Mouse (Mus musculus): ENCODE measurements around the gene Armc10. TPM values are rescaled to one million over a fixed set of nuclear protein-coding genes. Genes with fewer than 3 reads are reported as not detected.

Armc10 gene
- polyA plus RNA-seq, 1 experiment from 2014 or later = 58.4 TPM

DNA sequence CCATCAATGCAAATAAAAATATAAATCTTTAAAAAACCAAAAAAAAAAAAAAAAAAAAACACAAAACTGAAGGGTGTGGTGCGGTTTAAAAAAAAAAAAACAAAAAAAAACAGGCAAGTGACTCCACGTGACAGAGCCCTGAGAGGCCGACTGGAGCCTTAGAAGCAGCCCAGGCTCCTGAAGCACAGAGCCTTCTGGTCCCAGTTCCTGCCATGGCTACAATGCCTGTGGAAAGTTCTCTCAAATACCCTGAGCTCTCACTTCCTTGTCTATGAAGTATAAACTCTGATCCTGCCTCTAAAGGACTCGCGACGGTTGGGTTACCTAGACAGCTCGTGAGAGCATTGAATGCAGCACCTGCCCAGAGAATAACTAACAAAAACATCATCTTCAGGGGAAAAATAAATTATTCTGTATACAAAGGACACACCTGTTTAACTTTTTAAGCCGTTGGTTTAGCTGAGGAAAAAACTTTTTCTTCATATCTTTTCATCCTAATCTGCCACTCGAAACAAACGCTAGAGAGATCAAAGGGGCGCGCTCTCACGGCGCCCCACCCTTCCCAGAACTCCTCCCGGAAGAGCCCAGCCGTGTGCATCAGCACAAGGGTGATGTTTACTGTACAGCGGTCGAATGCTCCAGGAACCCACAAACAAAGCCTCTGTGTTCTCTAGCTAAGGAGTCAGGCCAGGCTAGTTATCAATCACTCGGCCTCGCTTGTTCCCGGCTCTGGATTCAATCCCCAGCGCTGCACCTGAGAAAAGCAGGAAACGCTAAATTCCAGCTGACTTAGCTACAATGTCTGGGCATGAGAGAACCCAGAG, 27.4 kb downstream of the Armc10 start:
- Histone ChIP-seq H3K4me2 (replicated peaks) (peak overlapping the region; percentile 21; the same call in 1 of the 2 replicates), H3K9me3 (no peaks in the 10 kb centered on the region), H3K4me1 (no peaks in the 10 kb centered on the region), H3K4me3 (no peak overlapping the region), H3K9ac (no peak overlapping the region), H3K36me3 (peaks cover 15% of the 10 kb centered on the region), H3K27ac (0 out of 2 replicates have a peak overlapping the region, but pooled peaks have one; percentile 3), H3K27me3 (no peaks in the 10 kb centered on the region)
- 36% methylated on average over 23 of the region's 23 CpGs for WGBS
- no peak for ATAC-seq (ENCODE audit: insufficient number of reproducible peaks, insufficient read depth, low FRiP score, low TSS enrichment)

DNA sequence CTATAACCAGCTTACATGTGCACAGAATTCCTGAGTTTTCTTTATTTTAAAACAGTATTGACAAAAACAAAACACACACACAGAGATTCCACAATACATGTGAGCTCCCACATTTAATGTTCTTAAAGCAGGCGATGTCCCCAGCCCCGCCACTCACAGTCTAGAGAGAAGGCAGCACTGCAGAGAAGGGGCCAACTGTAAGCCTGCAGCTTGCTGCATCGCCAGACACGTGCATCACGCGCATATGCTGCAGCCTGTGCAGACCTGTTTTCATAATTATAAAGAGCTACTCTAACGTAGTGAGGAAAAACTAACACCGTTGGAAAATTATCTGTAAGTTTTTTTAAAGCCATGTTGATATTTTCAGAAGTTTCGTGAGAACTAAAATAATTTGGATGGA, 28.1 kb downstream of the Armc10 start:
- Histone ChIP-seq H3K4me3 (no peak overlapping the region), H3K27ac (no peak overlapping the region)
- 82% methylated on average over 9 of the region's 9 CpGs for WGBS

DNA sequence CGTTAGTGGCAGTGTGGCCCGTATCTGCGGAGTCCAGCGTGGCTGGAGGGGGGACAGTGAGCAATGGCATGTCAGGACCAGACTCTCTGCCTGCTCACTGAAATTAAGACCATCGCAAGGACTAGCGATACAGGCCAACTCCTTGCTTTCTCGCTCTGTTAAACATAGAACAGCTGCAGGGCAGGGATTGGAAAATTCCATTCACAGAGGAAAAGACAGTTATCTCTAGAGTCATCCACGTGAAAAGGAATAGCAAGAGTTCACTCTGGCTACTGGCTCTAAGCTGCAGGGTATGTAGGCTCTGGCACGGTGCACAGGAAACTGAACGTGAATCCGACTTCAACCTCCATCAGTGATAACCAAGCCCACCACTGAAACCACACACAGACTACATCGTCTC, 29.4 kb downstream of the Armc10 start:
- Histone ChIP-seq H3K9me3 (no peaks in the 10 kb centered on the region), H3K4me3 (no peak overlapping the region), H3K36me3 (peaks cover 16% of the 10 kb centered on the region), H3K9ac (no peak overlapping the region), H3K27me3 (no peaks in the 10 kb centered on the region), H3K4me1 (no peaks in the 10 kb centered on the region), H3K4me2 (replicated peaks) (no peak overlapping the region), H3K27ac (no peak overlapping the region)
- 79% methylated on average over 12 of the region's 12 CpGs for WGBS
- ATAC-seq (ENCODE audit: insufficient number of reproducible peaks, insufficient read depth, low FRiP score, low TSS enrichment) = no peak

More for the DNA sequence above, 28.1 kb downstream of the Armc10 start:
- H3K9me3 ChIP-seq = no peaks in the 10 kb centered on the region
- ATAC-seq (ENCODE audit: insufficient number of reproducible peaks, insufficient read depth, low FRiP score, low TSS enrichment) = no peak
- peaks cover 16% of the 10 kb centered on the region for H3K36me3 ChIP-seq
- H3K4me1 ChIP-seq = no peaks in the 10 kb centered on the region
- no peak overlapping the region for H3K9ac ChIP-seq
- H3K27me3 ChIP-seq = no peaks in the 10 kb centered on the region
- H3K4me2 ChIP-seq (replicated peaks) = no peak overlapping the region

DNA sequence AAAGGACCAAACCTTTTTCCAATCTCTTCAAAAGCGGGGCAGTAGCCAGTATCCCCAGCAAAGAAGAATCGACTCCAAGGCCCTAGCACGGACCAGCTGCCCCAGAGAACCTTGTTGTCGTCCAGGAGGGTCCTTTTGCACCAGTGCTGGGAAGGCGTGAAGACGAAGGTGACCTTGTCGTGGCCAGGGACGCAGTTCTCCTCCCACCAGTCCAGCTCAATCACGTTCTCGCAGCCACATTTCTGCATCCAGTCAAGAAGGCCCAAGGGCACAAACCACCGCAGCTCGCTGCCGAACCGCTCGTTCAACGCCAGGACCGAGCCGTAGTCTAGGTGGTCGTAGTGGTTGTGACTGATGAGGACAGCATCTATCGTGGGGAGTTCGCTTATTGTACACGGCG, 29.9 kb downstream of the Armc10 start:
- peaks cover 16% of the 10 kb centered on the region for H3K36me3 ChIP-seq
- H3K9ac ChIP-seq = no peak overlapping the region
- no peak for ATAC-seq (ENCODE audit: insufficient number of reproducible peaks, insufficient read depth, low FRiP score, low TSS enrichment)
- H3K4me1 ChIP-seq = no peaks in the 10 kb centered on the region
- WGBS = 94% methylated on average over 23 of the region's 23 CpGs
- no peaks in the 10 kb centered on the region for H3K9me3 ChIP-seq
- H3K27me3 ChIP-seq = no peaks in the 10 kb centered on the region
- H3K4me2 ChIP-seq (replicated peaks) = no peak overlapping the region
- no peak overlapping the region for H3K4me3 ChIP-seq
- no peak overlapping the region for H3K27ac ChIP-seq

DNA sequence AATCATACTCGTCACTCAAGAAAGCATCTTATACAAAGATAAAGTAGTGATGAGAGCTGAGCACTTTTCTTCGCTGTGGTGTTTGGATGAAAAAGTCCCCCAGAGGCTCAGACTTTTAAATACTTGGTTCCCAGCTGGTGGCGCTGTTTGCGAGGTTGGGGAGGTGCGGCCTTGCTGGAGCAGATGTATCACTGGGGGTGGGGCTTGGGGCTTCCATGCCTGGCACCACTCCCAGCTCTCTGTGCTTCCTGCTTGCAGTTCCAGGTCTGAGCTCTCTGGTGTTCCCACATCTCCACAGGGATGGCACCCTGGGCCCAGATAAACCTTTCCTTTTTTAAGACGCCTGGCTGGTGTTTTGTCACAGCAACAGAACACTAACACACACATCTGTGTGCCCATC, 32.3 kb downstream of the Armc10 start:
- peaks cover 16% of the 10 kb centered on the region for H3K36me3 ChIP-seq
- H3K4me1 ChIP-seq = no peaks in the 10 kb centered on the region
- H3K27ac ChIP-seq = no peak overlapping the region
- ATAC-seq (ENCODE audit: insufficient number of reproducible peaks, insufficient read depth, low FRiP score, low TSS enrichment) = no peak
- no peak overlapping the region for H3K4me3 ChIP-seq
- no peak overlapping the region for H3K9ac ChIP-seq
- H3K9me3 ChIP-seq = no peaks in the 10 kb centered on the region
- WGBS = 93% methylated on average over 6 of the region's 6 CpGs
- H3K27me3 ChIP-seq = no peaks in the 10 kb centered on the region
- H3K4me2 ChIP-seq (replicated peaks) = no peak overlapping the region

DNA sequence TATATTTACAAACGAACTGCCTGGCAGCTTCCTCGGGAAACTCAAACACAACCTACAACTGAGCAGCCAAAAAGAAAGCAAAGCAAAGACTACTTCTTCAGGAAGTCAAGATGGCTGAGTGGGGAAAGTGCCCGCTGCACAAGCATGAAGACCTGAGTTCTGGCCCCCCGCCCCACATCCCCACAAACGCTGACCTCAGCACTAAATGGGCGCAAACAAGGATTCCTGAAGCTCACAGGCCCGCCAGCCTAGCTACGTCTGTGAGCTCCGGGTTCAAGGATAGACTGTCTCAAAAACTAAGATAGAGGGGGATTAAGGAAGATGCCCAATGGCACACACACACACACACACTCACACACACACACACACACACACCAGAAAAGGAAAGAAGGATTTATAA, 32.8 kb downstream of the Armc10 start:
- H3K27me3 ChIP-seq = no peaks in the 10 kb centered on the region
- no peak for ATAC-seq (ENCODE audit: insufficient number of reproducible peaks, insufficient read depth, low FRiP score, low TSS enrichment)
- WGBS = 94% methylated on average over 9 of the region's 9 CpGs
- H3K27ac ChIP-seq = no peak overlapping the region
- no peak overlapping the region for H3K9ac ChIP-seq
- H3K36me3 ChIP-seq = peaks cover 16% of the 10 kb centered on the region
- H3K9me3 ChIP-seq = no peaks in the 10 kb centered on the region
- no peak overlapping the region for H3K4me2 ChIP-seq (replicated peaks)
- no peak overlapping the region for H3K4me3 ChIP-seq
- H3K4me1 ChIP-seq = no peaks in the 10 kb centered on the region

DNA sequence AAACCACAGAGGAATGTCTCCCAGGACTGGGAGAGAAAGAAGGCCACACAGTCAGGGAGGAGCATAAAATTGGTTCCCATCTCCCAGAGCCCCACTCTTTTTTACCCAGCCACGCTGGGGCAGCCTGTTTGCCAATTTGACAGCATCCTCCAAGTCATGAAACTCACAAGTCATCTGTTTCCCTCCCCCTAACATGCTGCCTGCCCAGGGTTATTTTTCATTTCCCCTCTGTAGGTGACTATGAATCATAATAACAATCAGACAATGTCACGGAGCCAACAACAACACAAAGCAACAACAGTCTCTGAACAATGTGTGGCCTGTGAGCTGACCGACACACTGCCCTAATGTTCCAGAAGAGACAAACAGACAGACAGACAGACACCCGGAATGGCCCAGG, 34.4 kb downstream of the Armc10 start:
- WGBS = 82% methylated on average over 4 of the region's 4 CpGs
- H3K4me3 ChIP-seq = no peak overlapping the region
- ATAC-seq (ENCODE audit: insufficient number of reproducible peaks, insufficient read depth, low FRiP score, low TSS enrichment) = no peak
- no peak overlapping the region for H3K27ac ChIP-seq
- H3K9ac ChIP-seq = no peak overlapping the region
- H3K9me3 ChIP-seq = no peaks in the 10 kb centered on the region
- H3K36me3 ChIP-seq = peaks cover 9% of the 10 kb centered on the region
- no peak overlapping the region for H3K4me2 ChIP-seq (replicated peaks)
- no peaks in the 10 kb centered on the region for H3K4me1 ChIP-seq
- no peaks in the 10 kb centered on the region for H3K27me3 ChIP-seq

DNA sequence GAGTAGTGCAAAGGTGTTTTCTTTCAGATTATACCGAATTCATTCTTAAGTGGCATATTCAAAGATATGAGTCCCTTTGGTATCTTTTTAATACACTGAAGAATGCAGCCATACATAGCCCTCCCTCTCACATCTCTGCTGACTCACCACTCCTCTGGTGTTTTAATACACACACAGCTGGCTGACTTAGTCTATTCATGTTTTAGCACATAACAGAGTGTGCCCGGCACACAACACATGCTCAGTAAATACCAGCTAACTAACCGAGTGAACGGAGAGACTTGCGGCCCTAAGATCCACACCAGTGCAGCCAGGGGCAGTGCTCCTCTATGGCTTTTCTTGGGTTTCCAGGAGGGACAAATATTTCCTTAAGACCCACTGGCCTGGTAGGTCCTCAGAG, 35.3 kb downstream of the Armc10 start:
- Histone ChIP-seq H3K4me1 (no peaks in the 10 kb centered on the region), H3K27ac (no peak overlapping the region), H3K4me2 (replicated peaks) (no peak overlapping the region), H3K9ac (no peak overlapping the region), H3K4me3 (no peak overlapping the region), H3K36me3 (0 out of 2 replicates have a peak, but pooled peaks cover 3% of the 10 kb centered on the region), H3K27me3 (no peaks in the 10 kb centered on the region), H3K9me3 (no peaks in the 10 kb centered on the region)
- WGBS = 87% methylated on average over 5 of the region's 5 CpGs
- no peak for ATAC-seq (ENCODE audit: insufficient number of reproducible peaks, insufficient read depth, low FRiP score, low TSS enrichment)

DNA sequence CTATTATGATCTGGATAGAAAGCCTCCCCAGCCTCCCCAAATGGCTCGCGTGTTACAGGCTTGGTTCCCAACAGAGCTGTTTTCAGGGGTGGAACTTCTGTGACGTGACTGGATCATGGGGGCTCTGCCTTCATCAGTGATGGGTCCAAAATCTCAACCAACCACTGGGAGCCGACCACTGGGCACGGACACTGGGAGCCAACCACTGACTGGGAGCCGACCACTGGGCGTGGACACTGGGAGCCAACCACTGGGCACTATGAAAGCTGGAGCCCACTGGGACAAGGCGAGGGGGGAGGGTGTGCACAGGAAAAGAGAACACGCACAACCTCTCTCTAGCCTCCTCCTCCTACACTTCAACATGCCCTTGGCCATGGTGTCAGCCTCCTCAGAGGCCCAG, 38.2 kb downstream of the Armc10 start:
- H3K27ac ChIP-seq = no peak overlapping the region
- no peak overlapping the region for H3K4me3 ChIP-seq
- no peaks in the 10 kb centered on the region for H3K27me3 ChIP-seq
- no peak for ATAC-seq (ENCODE audit: insufficient number of reproducible peaks, insufficient read depth, low FRiP score, low TSS enrichment)
- no peaks in the 10 kb centered on the region for H3K9me3 ChIP-seq
- H3K4me2 ChIP-seq (replicated peaks) = no peak overlapping the region
- no peak overlapping the region for H3K9ac ChIP-seq
- WGBS = 91% methylated on average over 9 of the region's 9 CpGs
- no peaks in the 10 kb centered on the region for H3K36me3 ChIP-seq
- H3K4me1 ChIP-seq = no peaks in the 10 kb centered on the region

DNA sequence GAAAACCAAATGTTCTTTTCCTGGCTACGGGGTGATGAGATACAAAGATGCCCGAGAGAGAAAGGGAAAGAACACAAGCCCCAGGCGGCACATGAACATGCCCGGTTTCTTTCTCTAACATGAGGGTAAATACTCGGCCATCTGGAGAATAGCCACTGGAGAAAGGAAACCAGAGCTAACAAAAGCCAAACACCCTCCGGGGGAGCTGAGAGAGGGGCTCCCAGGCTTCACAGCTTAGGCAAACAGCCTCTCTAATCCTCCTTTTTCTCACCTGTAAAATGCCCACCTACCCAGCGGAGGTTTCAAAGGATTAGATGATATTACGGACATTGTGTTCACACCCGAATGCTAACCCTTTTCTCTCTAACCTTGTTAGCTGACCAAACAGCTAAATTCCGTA, 39.4 kb downstream of the Armc10 start:
- H3K9ac ChIP-seq = no peak overlapping the region
- no peak overlapping the region for H3K4me3 ChIP-seq
- no peak overlapping the region for H3K27ac ChIP-seq
- H3K27me3 ChIP-seq = no peaks in the 10 kb centered on the region
- WGBS = 70% methylated on average over 10 of the region's 10 CpGs
- no peak for ATAC-seq (ENCODE audit: insufficient number of reproducible peaks, insufficient read depth, low FRiP score, low TSS enrichment)
- no peaks in the 10 kb centered on the region for H3K36me3 ChIP-seq
- H3K9me3 ChIP-seq = no peaks in the 10 kb centered on the region
- no peaks in the 10 kb centered on the region for H3K4me1 ChIP-seq
- H3K4me2 ChIP-seq (replicated peaks) = no peak overlapping the region

DNA sequence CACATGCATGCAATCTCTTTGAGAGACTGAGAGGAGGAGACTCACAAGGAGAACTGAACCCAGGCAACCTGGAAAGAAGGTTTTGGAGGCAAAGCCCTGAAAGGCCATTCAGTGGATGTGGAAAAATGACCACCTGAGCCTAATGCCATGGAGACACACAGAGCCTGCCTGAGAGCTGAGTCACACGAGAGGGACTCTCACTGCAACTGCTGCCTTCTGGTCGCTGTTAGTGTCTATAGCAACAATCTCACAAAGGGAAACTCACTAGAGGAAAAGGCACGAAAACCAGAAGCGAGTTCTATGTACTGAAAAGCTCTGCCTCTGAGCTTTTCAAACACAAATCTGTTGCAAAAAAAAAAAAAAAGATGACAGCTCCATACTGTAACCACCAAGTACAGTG, 41.4 kb downstream of the Armc10 start:
- Histone ChIP-seq H3K4me3 (no peak overlapping the region), H3K27me3 (no peaks in the 10 kb centered on the region), H3K36me3 (no peaks in the 10 kb centered on the region), H3K9me3 (no peaks in the 10 kb centered on the region), H3K27ac (no peak overlapping the region), H3K4me1 (no peaks in the 10 kb centered on the region), H3K4me2 (replicated peaks) (no peak overlapping the region), H3K9ac (no peak overlapping the region)
- ATAC-seq (ENCODE audit: insufficient number of reproducible peaks, insufficient read depth, low FRiP score, low TSS enrichment) = no peak
- 76% methylated on average over 4 of the region's 4 CpGs for WGBS

DNA sequence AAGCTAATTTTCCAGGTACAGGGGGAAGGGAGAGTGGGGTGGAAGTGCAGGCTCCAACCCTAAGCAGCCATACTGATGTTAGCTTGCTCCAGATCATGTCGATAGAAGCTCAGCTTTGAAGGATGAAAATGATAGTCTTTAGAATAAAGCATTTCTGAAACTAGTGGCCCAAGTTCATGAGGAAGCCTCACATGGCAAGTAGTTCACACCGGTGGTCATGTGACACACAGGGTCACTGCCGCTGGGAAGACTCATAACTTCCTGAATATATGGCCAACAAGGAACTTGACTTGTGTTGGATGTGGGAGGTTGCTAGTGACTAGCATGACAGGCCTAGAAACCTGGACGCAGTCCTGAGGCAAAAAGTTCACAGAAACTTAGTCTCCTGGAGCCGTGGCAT, 46.6 kb downstream of the Armc10 start:
- Histone ChIP-seq H3K36me3 (no peaks in the 10 kb centered on the region), H3K27me3 (no peaks in the 10 kb centered on the region), H3K9ac (no peak overlapping the region), H3K9me3 (no peaks in the 10 kb centered on the region), H3K4me1 (no peaks in the 10 kb centered on the region), H3K4me2 (replicated peaks) (no peak overlapping the region), H3K27ac (no peak overlapping the region), H3K4me3 (no peak overlapping the region)
- WGBS = 95% methylated on average over 5 of the region's 5 CpGs
- ATAC-seq (ENCODE audit: insufficient number of reproducible peaks, insufficient read depth, low FRiP score, low TSS enrichment) = no peak
